Mouse (Mus musculus) MEL (cell line): Measurements from ENCODE around the gene Neurod2. TPM values are rescaled to one million over a fixed set of nuclear protein-coding genes. Genes with fewer than 3 reads are reported as not detected.

ENCODE experiments used
- DNase-seq: peaks from one replicate; pipeline ENCODE4 v3.0.0; 2011; ENCODE audit warnings: low read depth, low spot score
- H3K27ac ChIP-seq: 2 replicates; pipeline ENCODE4 v1.5.1; 2012; ENCODE audit warnings: low read depth, mild to moderate bottlenecking, control low read depth, low read length, moderate library complexity; ENCODE audit not compliant: control insufficient read depth
- H3K27me3 ChIP-seq, 2 experiments: fragments of 150-350 bp in 1 of 2; sonication (generic) in 1 of 2; 2 replicates each; pipeline ENCODE4 v1.6.1; 2012; ENCODE audit warnings: low read length in 2 of 2, mild to moderate bottlenecking in 2 of 2, improper control_type of control experiment in 1 of 2, moderate library complexity in 1 of 2; ENCODE audit not compliant: insufficient read depth in 2 of 2, control insufficient read depth in 1 of 2
- H3K36me3 ChIP-seq, 2 experiments: 2 replicates each; pipeline ENCODE4 v1.6.1; 2012 to 2014; ENCODE audit warnings: low read length in 2 of 2, improper control_type of control experiment in 1 of 2, inconsistent platforms in 1 of 2, mild to moderate bottlenecking in 1 of 2; ENCODE audit not compliant: insufficient read depth in 2 of 2, control insufficient read depth in 1 of 2
- H3K4me1 ChIP-seq, 2 experiments: fragments of 150-350 bp in 1 of 2; sonication (generic) in 1 of 2; 2 replicates each; pipeline ENCODE4 v1.6.1; 2012; ENCODE audit warnings: low read length in 2 of 2, improper control_type of control experiment in 1 of 2, mild to moderate bottlenecking in 1 of 2; ENCODE audit not compliant: insufficient read depth in 2 of 2, control insufficient read depth in 1 of 2
- H3K4me3 ChIP-seq, 2 experiments: fragments of 150-350 bp in 1 of 2; sonication (generic) in 1 of 2; 2 replicates each; pipeline ENCODE4 v1.5.1; 2012; ENCODE audit warnings: low read depth in 2 of 2, low read length in 2 of 2, mild to moderate bottlenecking in 2 of 2, moderate library complexity in 2 of 2, control low read depth in 1 of 2, improper control_type of control experiment in 1 of 2; ENCODE audit not compliant: control insufficient read depth in 1 of 2, insufficient read depth in 1 of 2
- H3K79me2 ChIP-seq: 2 replicates; pipeline ENCODE4 v1.6.1; 2012; ENCODE audit warnings: mild to moderate bottlenecking, low read length, moderate library complexity; ENCODE audit not compliant: control insufficient read depth, poor library complexity, insufficient read depth
- H3K9ac ChIP-seq: 2 replicates; pipeline ENCODE4 v1.6.1; 2012; ENCODE audit warnings: low read depth, mild to moderate bottlenecking, control low read depth, low read length, moderate library complexity; ENCODE audit not compliant: control insufficient read depth, poor library complexity, severe bottlenecking
- H3K9me3 ChIP-seq: fragments of 150-350 bp; sonication (generic); replicated peaks from 2 replicates; pipeline ENCODE4 v1.6.1; 2012; ENCODE audit warnings: mild to moderate bottlenecking, low read length, improper control_type of control experiment, moderate library complexity; ENCODE audit not compliant: insufficient read depth
- CHD1 ChIP-seq: IDR thresholded peaks from 2 replicates; pipeline ENCODE4 v1.6.1; 2012; ENCODE audit warnings: low read depth, mild to moderate bottlenecking, inconsistent platforms, low read length, improper control_type of control experiment
- CHD2 ChIP-seq: IDR thresholded peaks from 2 replicates; pipeline ENCODE4 v1.6.1; 2011; ENCODE audit warnings: low read length, improper control_type of control experiment
- CTCF ChIP-seq, 3 experiments: IDR thresholded peaks in 2 of 3; conservative IDR thresholded peaks in 1 of 3; 2 replicates each; pipeline ENCODE4 v1.5.1; 2011 to 2012; ENCODE audit warnings: low read length in 3 of 3, low read depth in 2 of 3, mild to moderate bottlenecking in 2 of 3, improper control_type of control experiment in 1 of 3, inconsistent platforms in 1 of 3, mixed read lengths in 1 of 3, moderate library complexity in 1 of 3; ENCODE audit not compliant: control insufficient read depth in 1 of 3, insufficient read depth in 1 of 3, poor library complexity in 1 of 3, severe bottlenecking in 1 of 3
- ELF1 ChIP-seq: IDR thresholded peaks from 2 replicates; pipeline ENCODE4 v1.6.1; 2014; ENCODE audit warnings: low read depth, mild to moderate bottlenecking, inconsistent platforms, low read length, improper control_type of control experiment, moderate library complexity
- EP300 ChIP-seq, 2 experiments: IDR thresholded peaks; 2 replicates each; pipeline ENCODE4 v1.6.1; 2011; ENCODE audit warnings: improper control_type of control experiment in 2 of 2, low read length in 2 of 2, low read depth in 1 of 2, mild to moderate bottlenecking in 1 of 2
- GABPA ChIP-seq: IDR thresholded peaks from 2 replicates; pipeline ENCODE4 v1.6.1; 2012; ENCODE audit warnings: low read depth, mild to moderate bottlenecking, inconsistent platforms, low read length, improper control_type of control experiment, moderate library complexity
- GATA1 ChIP-seq: IDR thresholded peaks from 2 replicates; pipeline ENCODE4 v1.6.1; 2011; ENCODE audit warnings: low read depth, low read length, improper control_type of control experiment
- HCFC1 ChIP-seq: IDR thresholded peaks from 2 replicates; pipeline ENCODE4 v1.6.1; 2012; ENCODE audit warnings: low read depth, mild to moderate bottlenecking, inconsistent platforms, low read length, improper control_type of control experiment, moderate library complexity
- JUND ChIP-seq: IDR thresholded peaks from 2 replicates; pipeline ENCODE4 v1.6.1; 2011; ENCODE audit warnings: low read depth, mild to moderate bottlenecking, improper control_type of control experiment, low read length
- KAT2A ChIP-seq: conservative IDR thresholded peaks from 2 replicates; pipeline ENCODE4 v1.6.1; 2012; ENCODE audit warnings: low read depth, low read length, improper control_type of control experiment, inconsistent platforms
- MAZ ChIP-seq: IDR thresholded peaks from 2 replicates; pipeline ENCODE4 v1.6.1; 2012; ENCODE audit warnings: low read depth, mild to moderate bottlenecking, inconsistent platforms, low read length, improper control_type of control experiment
- MEF2A ChIP-seq: IDR thresholded peaks from 2 replicates; pipeline ENCODE4 v1.6.1; 2014; ENCODE audit warnings: low read depth, mild to moderate bottlenecking, inconsistent platforms, low read length, improper control_type of control experiment; ENCODE audit not compliant: poor library complexity, insufficient replicate concordance, severe bottlenecking; ENCODE audit errors: extremely low read depth
- MYC ChIP-seq: IDR thresholded peaks from 2 replicates; pipeline ENCODE4 v1.6.1; 2011; ENCODE audit warnings: low read depth, mild to moderate bottlenecking, low read length, improper control_type of control experiment, moderate library complexity
- NRF1 ChIP-seq: IDR thresholded peaks from 2 replicates; pipeline ENCODE4 v1.6.1; 2014; ENCODE audit warnings: low read depth, mild to moderate bottlenecking, inconsistent platforms, low read length, improper control_type of control experiment, moderate library complexity; ENCODE audit not compliant: poor library complexity, insufficient read depth, severe bottlenecking
- POLR2AphosphoS2 ChIP-seq: IDR thresholded peaks from 2 replicates; pipeline ENCODE4 v1.6.1; 2011; ENCODE audit warnings: low read length, improper control_type of control experiment
- POLR2AphosphoS5 ChIP-seq: IDR thresholded peaks from 2 replicates; pipeline ENCODE4 v1.6.1; 2012; ENCODE audit warnings: low read depth, borderline replicate concordance, mild to moderate bottlenecking, inconsistent platforms, low read length, moderate library complexity, mixed read lengths
- RCOR1 ChIP-seq: IDR thresholded peaks from 2 replicates; pipeline ENCODE4 v1.6.1; 2012; ENCODE audit warnings: low read depth, mild to moderate bottlenecking, inconsistent platforms, low read length, improper control_type of control experiment
- SMC3 ChIP-seq: IDR thresholded peaks from 2 replicates; pipeline ENCODE4 v1.6.1; 2011; ENCODE audit warnings: low read depth, low read length, improper control_type of control experiment
- TAL1 ChIP-seq: IDR thresholded peaks from 2 replicates; pipeline ENCODE4 v1.6.1; 2012; ENCODE audit warnings: mild to moderate bottlenecking, inconsistent platforms, low read length, moderate library complexity, mixed read lengths
- TBP ChIP-seq: IDR thresholded peaks from 2 replicates; pipeline ENCODE4 v1.8.0; 2011; ENCODE audit warnings: low read depth, low read length, improper control_type of control experiment
- TCF12 ChIP-seq: IDR thresholded peaks from 2 replicates; pipeline ENCODE4 v1.6.1; 2014; ENCODE audit warnings: low read depth, mild to moderate bottlenecking, inconsistent platforms, low read length, improper control_type of control experiment, moderate library complexity
- UBTF ChIP-seq: IDR thresholded peaks from 2 replicates; pipeline ENCODE4 v1.6.1; 2012; ENCODE audit warnings: low read depth, mild to moderate bottlenecking, inconsistent platforms, low read length, improper control_type of control experiment, moderate library complexity, borderline replicate concordance; ENCODE audit not compliant: insufficient read depth
- USF1 ChIP-seq: IDR thresholded peaks from 2 replicates; pipeline ENCODE4 v1.6.1; 2014; ENCODE audit warnings: low read depth, mild to moderate bottlenecking, inconsistent platforms, low read length, improper control_type of control experiment, moderate library complexity
- USF2 ChIP-seq, 2 experiments: IDR thresholded peaks; 2 replicates each; pipeline ENCODE4 v1.6.1; 2011 to 2012; ENCODE audit warnings: improper control_type of control experiment in 2 of 2, low read length in 2 of 2, borderline replicate concordance in 1 of 2, inconsistent platforms in 1 of 2, low read depth in 1 of 2, mild to moderate bottlenecking in 1 of 2; ENCODE audit not compliant: insufficient read depth in 1 of 2
- ZC3H11A ChIP-seq: IDR thresholded peaks from 2 replicates; pipeline ENCODE4 v1.6.1; 2012; ENCODE audit warnings: low read depth, mild to moderate bottlenecking, inconsistent platforms, low read length, improper control_type of control experiment
- ZMIZ1 ChIP-seq: IDR thresholded peaks from 2 replicates; pipeline ENCODE4 v1.6.1; 2012; ENCODE audit warnings: low read depth, mild to moderate bottlenecking, inconsistent platforms, low read length, improper control_type of control experiment, moderate library complexity
- ZNF384 ChIP-seq: IDR thresholded peaks from 2 replicates; pipeline ENCODE4 v1.6.1; 2012; ENCODE audit warnings: low read depth, mild to moderate bottlenecking, inconsistent platforms, low read length, improper control_type of control experiment
- polyA plus RNA-seq, 2 experiments: library from polyadenylated mRNA; stranded (reverse) in 1 of 2; unstranded in 1 of 2; fragments of >175 nt in 1 of 2; fragments of >200 nt in 1 of 2; gene quantifications; 2 replicates each; pipeline versions ENCODE4 v1.2.1 to v1.2.4; 2012; ENCODE audit warnings: low replicate concordance in 2 of 2, low read depth in 1 of 2; ENCODE audit not compliant: insufficient read length in 2 of 2, insufficient read depth in 1 of 2, missing spikeins in 1 of 2
- total RNA-seq: library from RNA; depleted of rRNA; stranded (reverse); fragments of 300-350 nt; gene quantifications from 2 replicates; pipeline ENCODE4 v1.2.3, GENCODE M21; 2012; rRNA removed

Gene Neurod2
- total RNA-seq (not detected in 2 replicates), polyA plus RNA-seq (not detected)

DNA sequence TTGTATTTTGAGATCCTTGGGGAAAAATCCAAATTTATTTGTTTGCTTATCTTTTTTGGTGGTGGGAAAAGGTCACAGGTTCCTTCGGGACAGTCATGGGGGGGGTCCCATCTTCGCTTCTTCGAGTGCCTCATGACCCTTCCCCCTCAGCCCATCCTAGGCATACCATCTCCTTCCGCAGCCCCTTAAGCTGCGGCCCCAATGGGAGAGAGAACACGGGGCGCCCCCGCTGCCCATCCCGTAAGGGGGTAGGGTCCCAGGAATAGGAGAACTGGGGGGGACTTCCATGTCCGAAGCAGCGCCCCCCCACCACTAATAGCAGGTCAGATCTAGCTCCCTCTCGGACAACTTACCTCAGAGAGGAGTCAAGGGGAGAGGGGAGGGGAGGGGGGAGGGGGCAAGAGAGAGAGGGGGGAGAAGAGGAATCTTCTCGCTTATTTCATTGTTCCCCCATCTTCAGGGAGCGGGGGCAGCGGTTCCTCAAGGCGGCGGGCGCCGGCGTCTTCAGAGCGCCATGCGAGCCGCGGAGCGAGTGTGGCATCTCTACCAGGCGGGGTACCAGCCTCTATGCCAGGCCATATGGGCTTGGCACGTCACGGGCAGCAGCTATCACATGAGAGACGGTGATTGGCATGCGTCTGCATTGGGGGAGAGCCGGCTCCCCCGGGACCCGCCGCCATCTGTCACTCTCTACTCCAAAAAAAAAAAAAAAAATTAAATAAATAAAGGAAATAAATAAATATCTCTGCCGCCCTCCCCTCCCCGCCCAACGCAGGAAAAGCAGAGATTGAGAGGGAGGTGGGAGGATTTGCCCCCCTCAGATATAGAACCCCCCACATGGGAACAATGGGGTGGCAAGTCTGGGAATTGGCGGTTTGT, at the start of gene Neurod2:
Gene Neurod2 (minus strand): TSS at position 568 of the 879 bp plus-strand sequence.
- no peak within 1 kb of the TSS for H3K4me3 ChIP-seq
- H3K36me3 ChIP-seq: no peaks in the 10 kb centered on the region
- no peaks in the 10 kb centered on the region for H3K9me3 ChIP-seq
- H3K4me1 ChIP-seq: no peaks in the 10 kb centered on the region
- TF ChIP-seq JUND (no peak), UBTF (no peak), CHD1 (no peak), ZC3H11A (no peak), NRF1 (no peak), GATA1 (no peak), MAZ (no peak), POLR2AphosphoS5 (no peak), MEF2A (no peak), MYC (no peak), KAT2A (no peak), ZMIZ1 (no peak), USF2 (IDR thresholded peaks at IDR 0.05; ENCODE audit: borderline replicate concordance in 1 of 2, insufficient read depth in 1 of 2, low read depth in 1 of 2, low read length in 2 of 2) (no peak), POLR2AphosphoS2 (no peak), RCOR1 (no peak), GABPA (no peak)
- no peak within 1 kb of the TSS for H3K9ac ChIP-seq
- no peak within 1 kb of the TSS for H3K27ac ChIP-seq
- DNase-seq: no peak
- H3K79me2 ChIP-seq: no peaks in the 10 kb centered on the region
- 0 out of 4 replicates have a peak, but pooled peaks cover 0 to 1% of the 10 kb centered on the region in 2 experiments for H3K27me3 ChIP-seq

DNA sequence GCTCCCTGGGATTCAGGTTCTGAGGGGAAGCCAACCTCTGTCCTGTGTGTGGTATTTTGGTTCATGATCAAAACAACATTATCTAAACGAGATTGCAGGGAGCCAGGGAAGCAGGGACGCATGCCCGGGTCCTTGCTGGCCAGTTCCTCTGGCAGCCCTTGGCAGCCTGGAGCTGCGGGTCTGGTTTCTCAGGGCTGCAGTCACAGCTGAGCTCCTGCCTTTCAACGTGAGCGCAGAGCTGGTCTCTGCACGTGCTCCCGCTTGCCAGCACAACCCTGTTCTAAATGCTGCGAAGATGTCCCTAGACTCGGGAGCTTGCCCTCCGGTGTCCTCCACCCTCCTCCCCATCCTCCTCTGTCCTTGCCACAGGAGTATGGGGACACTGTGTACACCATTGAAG, 48.3 kb upstream of the Neurod2 start:
- H3K9me3 ChIP-seq: no peaks in the 10 kb centered on the region
- H3K27ac ChIP-seq: no peak overlapping the region
- no peak for TF ChIP-seq CTCF (IDR thresholded peaks at IDR 0.05 in 2 of 3, conservative IDR thresholded peaks at IDR 0.05 in 1 of 3; ENCODE audit: control insufficient read depth in 1 of 3, insufficient read depth in 1 of 3, low read depth in 2 of 3, low read length in 3 of 3, poor library complexity in 1 of 3, severe bottlenecking in 1 of 3)
- TF ChIP-seq TCF12: no peak
- no peak for TF ChIP-seq USF1
- TF ChIP-seq JUND: no peak
- TF ChIP-seq ZMIZ1: no peak
- TF ChIP-seq CHD2: no peak
- no peak for TF ChIP-seq TAL1
- no peak for TF ChIP-seq HCFC1
- no peak for TF ChIP-seq MYC
- TF ChIP-seq ELF1: no peak
- no peak for TF ChIP-seq TBP
- TF ChIP-seq ZNF384: no peak
- TF ChIP-seq EP300 (IDR thresholded peaks at IDR 0.05; ENCODE audit: low read depth in 1 of 2, low read length in 2 of 2): no peak
- no peak for TF ChIP-seq GABPA
- TF ChIP-seq POLR2AphosphoS5: no peak
- no peak for TF ChIP-seq KAT2A
- no peak for TF ChIP-seq SMC3
- no peak for TF ChIP-seq MEF2A
- TF ChIP-seq, all 39 proteins: peak for 0
- DNase-seq: no peak
- no peaks in the 10 kb centered on the region for H3K79me2 ChIP-seq
- H3K4me3 ChIP-seq: no peak overlapping the region
- H3K36me3 ChIP-seq: peaks cover 0 to 4% of the 10 kb centered on the region in 2 experiments; a peak in 2 of 4 replicates
- no peaks in the 10 kb centered on the region for H3K27me3 ChIP-seq
- no peak overlapping the region for H3K9ac ChIP-seq
- H3K4me1 ChIP-seq: no peaks in the 10 kb centered on the region
